Mouse (Mus musculus) lung, embryonic 14.5 days (tissue): ENCODE measurements around the gene Rsl24d1. TPM values are rescaled to one million over a fixed set of nuclear protein-coding genes. Genes with fewer than 3 reads are reported as not detected.
A peak's percentile ranks its signal among the peaks of the same experiment; 100 is the strongest.
"Not testable (repeated sequence)": the region's sequence is repeated elsewhere in the genome, so short reads cannot be mapped to it uniquely, and the experiment has no call there.

Source experiments
- ATAC-seq: fragments of 200-750 bp; cut with Nextera tagmentation; 2 replicates; pipeline ENCODE4 v1.8.0; 2017; ENCODE audit warnings: mild to moderate bottlenecking, moderate TSS enrichment, moderate library complexity; ENCODE audit not compliant: insufficient read depth
- DNase-seq: peaks from one replicate; pipeline ENCODE4 v3.0.0-alpha.2; 2015
- H3K27ac ChIP-seq: fragments of 300-500 bp; sonication (generic); 2 replicates; pipeline ENCODE4 v1.5.1; 2014; ENCODE audit warnings: low read depth, mild to moderate bottlenecking, moderate library complexity
- H3K27me3 ChIP-seq: fragments of 300-500 bp; sonication (generic); 2 replicates; pipeline ENCODE4 v1.6.1; 2014; ENCODE audit warnings: low read length, control low read depth; ENCODE audit not compliant: insufficient read depth
- H3K36me3 ChIP-seq: fragments of 300-500 bp; sonication (generic); 2 replicates; pipeline ENCODE4 v1.6.1; 2014; ENCODE audit warnings: control low read depth; ENCODE audit not compliant: insufficient read depth
- H3K4me1 ChIP-seq: fragments of 300-500 bp; sonication (generic); 2 replicates; pipeline ENCODE4 v1.6.1; 2014; ENCODE audit warnings: antibody characterized with exemption, control low read depth; ENCODE audit not compliant: insufficient read depth
- H3K4me2 ChIP-seq: fragments of 300-500 bp; sonication (generic); 2 replicates; pipeline ENCODE4 v1.6.1; 2014; ENCODE audit warnings: mild to moderate bottlenecking
- H3K4me3 ChIP-seq: fragments of 300-500 bp; sonication (generic); 2 replicates; pipeline ENCODE4 v1.5.1; 2014; ENCODE audit warnings: low read depth, low read length
- H3K9ac ChIP-seq: fragments of 300-500 bp; sonication (generic); 2 replicates; pipeline ENCODE4 v1.6.1; 2014
- H3K9me3 ChIP-seq: fragments of 300-500 bp; sonication (generic); 2 replicates; pipeline ENCODE4 v1.6.1; 2016; ENCODE audit warnings: low read depth, low read length, control low read depth
- CTCF ChIP-seq: IDR thresholded peaks from 2 replicates; pipeline ENCODE4 v1.5.1; 2016; ENCODE audit warnings: antibody characterized with exemption, low read depth
- WGBS: fragments of 180-500 bp; shearing (Covaris S2); extraction: QIAGEN DNeasy Blood & Tissue Kit; methylation state at CpG from one replicate; pipeline ENCODE4 v1.1.7; 2014; 5-methylcytosine and 5-hydroxymethylcytosine counted together
- polyA plus RNA-seq: library from polyadenylated mRNA; unstranded; fragments of >200 nt; fragmentation: Nextera tagmentation; extraction: Ambion mirVana; gene quantifications from 2 replicates; pipeline ENCODE4 v1.2.1, GENCODE M21; 2014

Rsl24d1 gene
- polyA plus RNA-seq, 1 experiment from 2014 or later: 115 TPM

DNA sequence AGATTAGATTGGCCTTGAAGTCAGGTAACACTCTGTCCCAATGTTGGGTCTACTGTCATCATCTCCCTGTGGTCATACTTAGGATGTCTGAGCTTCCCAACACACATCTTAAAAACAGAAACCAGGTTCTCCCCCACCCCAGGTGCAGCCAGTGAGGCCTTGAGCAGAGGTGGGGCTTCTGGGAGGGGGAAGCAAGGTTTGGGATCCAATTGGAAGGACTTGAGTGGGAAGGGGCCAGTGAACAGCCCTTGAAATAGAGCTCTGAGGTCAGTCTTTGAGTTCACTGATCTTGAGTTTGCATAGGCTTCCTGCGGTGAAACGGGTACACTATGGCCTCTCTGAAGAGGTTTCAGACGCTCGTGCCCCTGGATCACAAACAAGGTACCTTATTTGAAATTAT is 11.0 kb upstream of the Rsl24d1 start, which contains the start of gene Gm20509:
TSS of gene Gm20509 (plus strand) at position 290 of the 400 bp plus-strand sequence.
- H3K27me3 ChIP-seq: peaks cover 17% of the 10 kb centered on the region; the same call in 1 of the 2 replicates
- peak within 1 kb of the TSS; percentile 85 for H3K4me2 ChIP-seq
- peak within 1 kb of the TSS; percentile 43 for H3K9ac ChIP-seq
- H3K36me3 ChIP-seq: no peaks in the 10 kb centered on the region
- peaks cover 8% of the 10 kb centered on the region; the same call in 1 of the 2 replicates for H3K4me1 ChIP-seq
- H3K4me3 ChIP-seq: peak within 1 kb of the TSS; percentile 39
- H3K27ac ChIP-seq: no peak within 1 kb of the TSS
- DNase-seq: no peak
- ATAC-seq: no peak
- WGBS: 84% methylated on average over 4 of the region's 4 CpGs
- no peak for TF ChIP-seq CTCF
- no peaks in the 10 kb centered on the region for H3K9me3 ChIP-seq

DNA sequence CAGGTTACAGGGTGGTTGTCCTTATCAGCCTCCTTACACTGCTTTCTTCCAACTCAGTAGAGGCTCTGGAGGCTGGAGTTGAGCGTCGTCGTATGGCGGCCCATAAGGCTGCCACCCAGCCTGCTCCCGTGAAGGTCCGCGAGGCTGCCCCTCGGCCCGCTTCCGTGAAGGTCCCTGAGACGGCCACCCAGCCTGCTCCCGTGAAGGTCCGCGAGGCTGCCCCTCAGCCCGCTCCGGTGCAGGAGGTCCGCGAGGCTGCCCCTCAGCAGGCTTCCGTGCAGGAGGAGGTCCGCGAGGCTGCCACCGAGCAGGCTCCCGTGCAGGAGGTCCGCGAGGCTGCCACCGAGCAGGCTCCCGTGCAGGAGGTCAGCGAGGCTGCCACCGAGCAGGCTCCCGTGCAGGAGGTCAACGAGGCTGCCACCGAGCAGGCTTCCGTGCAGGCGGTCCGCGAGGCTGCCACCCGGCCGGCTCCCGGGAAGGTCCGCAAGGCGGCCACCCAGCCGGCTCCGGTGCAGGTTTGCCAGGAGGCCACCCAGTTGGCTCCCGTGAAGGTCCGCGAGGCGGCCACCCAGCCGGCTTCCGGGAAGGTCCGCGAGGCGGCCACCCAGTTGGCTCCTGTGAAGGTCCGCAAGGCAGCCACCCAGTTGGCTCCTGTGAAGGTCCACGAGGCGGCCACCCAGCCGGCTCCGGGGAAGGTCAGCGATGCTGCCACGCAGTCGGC is 9.9 kb upstream of the Rsl24d1 start:
- H3K4me1 ChIP-seq: peaks cover 8% of the 10 kb centered on the region; the same call in 1 of the 2 replicates
- no peaks in the 10 kb centered on the region for H3K36me3 ChIP-seq
- peak overlapping the region; percentile 39 for H3K4me3 ChIP-seq
- ATAC-seq (peak; percentile 72), DNase-seq (peak; percentile 59)
- H3K27ac ChIP-seq: no peak overlapping the region
- peaks cover 17% of the 10 kb centered on the region; the same call in 1 of the 2 replicates for H3K27me3 ChIP-seq
- WGBS: 3% methylated on average over 60 of the region's 60 CpGs
- no peaks in the 10 kb centered on the region for H3K9me3 ChIP-seq
- H3K4me2 ChIP-seq: peak overlapping the region; percentile 85
- H3K9ac ChIP-seq: peak overlapping the region; percentile 43
- TF ChIP-seq CTCF: no peak

DNA sequence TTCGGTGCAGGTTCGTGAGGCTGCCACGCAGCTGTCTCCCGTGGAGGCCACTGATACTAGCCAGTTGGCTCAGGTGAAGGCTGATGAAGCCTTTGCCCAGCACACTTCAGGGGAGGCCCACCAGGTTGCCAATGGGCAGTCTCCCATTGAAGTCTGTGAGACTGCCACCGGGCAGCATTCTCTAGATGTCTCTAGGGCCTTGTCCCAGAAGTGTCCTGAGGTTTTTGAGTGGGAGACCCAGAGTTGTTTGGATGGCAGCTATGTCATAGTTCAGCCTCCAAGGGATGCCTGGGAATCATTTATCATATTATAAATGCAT is 9.4 kb upstream of the Rsl24d1 start:
- peaks cover 8% of the 10 kb centered on the region; the same call in 1 of the 2 replicates for H3K4me1 ChIP-seq
- WGBS: 34% methylated on average over 5 of the region's 5 CpGs
- peak overlapping the region; percentile 39 for H3K4me3 ChIP-seq
- ATAC-seq (peak; percentile 38; the same call in 1 of the 2 replicates), DNase-seq (no peak)
- H3K9ac ChIP-seq: peak overlapping the region; percentile 43
- no peaks in the 10 kb centered on the region for H3K36me3 ChIP-seq
- H3K9me3 ChIP-seq: no peaks in the 10 kb centered on the region
- TF ChIP-seq CTCF: no peak
- H3K4me2 ChIP-seq: peak overlapping the region; percentile 85
- no peak overlapping the region for H3K27ac ChIP-seq
- H3K27me3 ChIP-seq: peaks cover 17% of the 10 kb centered on the region; the same call in 1 of the 2 replicates

DNA sequence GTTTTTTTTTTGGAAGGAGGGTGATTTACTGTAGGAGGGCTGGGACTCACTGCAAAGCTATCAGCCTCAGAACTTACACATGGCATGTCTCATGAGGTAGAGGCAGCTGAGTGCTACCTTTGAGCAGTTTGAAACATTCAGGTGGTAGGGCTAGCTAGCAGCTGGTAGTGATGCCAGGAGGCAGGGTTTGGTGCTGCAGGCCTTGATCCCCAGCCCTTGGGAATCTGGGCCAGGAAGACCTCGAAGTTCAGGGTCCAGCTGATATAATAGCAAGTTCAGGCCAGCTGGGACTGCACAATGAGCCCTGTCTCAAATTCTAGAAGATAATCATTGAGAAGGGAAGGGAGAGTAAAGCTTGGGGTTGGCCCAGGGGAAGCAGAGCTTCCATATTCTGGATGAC is 8.1 kb upstream of the Rsl24d1 start:
- WGBS: 64% methylated on average over 1 of the region's 1 CpGs
- no peaks in the 10 kb centered on the region for H3K9me3 ChIP-seq
- H3K4me2 ChIP-seq: no peak overlapping the region
- DNase-seq (no peak), ATAC-seq (no peak)
- H3K27ac ChIP-seq: no peak overlapping the region
- peaks cover 17% of the 10 kb centered on the region; the same call in 1 of the 2 replicates for H3K27me3 ChIP-seq
- peaks cover 8% of the 10 kb centered on the region; the same call in 1 of the 2 replicates for H3K4me1 ChIP-seq
- no peak overlapping the region for H3K4me3 ChIP-seq
- no peak overlapping the region for H3K9ac ChIP-seq
- H3K36me3 ChIP-seq: no peaks in the 10 kb centered on the region
- TF ChIP-seq CTCF: no peak

DNA sequence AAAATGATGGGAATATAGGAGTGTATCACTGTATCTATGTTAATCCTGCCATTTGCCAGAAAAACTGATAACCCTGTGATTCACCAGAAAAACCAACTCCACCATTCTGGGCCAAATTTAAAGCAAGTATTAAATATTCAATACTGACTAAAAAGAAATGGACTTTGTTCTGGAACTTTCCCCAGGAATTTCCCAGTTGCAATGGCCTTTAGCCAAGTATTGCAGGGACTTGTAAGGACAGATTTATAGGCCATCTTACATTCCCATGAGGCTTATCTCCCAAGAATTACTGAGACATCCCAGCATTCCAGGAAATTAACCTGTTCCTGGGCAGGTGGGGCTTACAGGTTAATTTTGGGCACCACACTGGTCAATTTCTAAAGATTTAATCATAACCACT is 7.5 kb upstream of the Rsl24d1 start:
- TF ChIP-seq CTCF: no peak
- H3K4me3 ChIP-seq: no peak overlapping the region

DNA sequence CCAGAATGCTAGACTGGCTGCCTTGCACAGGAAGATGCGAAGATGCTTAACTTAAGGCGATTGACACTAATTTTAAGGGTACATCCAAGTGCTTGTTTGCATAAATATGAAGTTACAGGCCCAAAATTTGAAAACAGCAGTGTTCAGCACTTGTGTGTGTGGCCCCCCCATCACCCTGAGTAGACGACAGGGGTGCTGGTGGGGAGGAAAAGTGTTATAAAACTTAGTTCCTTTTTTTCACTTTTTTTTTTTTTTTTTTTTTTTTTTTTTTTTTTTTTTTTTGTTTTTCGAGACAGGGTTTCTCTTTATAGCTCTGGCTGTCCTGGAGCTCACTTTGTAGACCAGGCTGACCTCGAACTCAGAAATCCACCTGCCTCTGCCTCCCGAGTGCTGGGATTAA is 3.5 kb downstream of the Rsl24d1 start:
- ATAC-seq, H3K27me3 ChIP-seq, H3K4me1 ChIP-seq, H3K4me2 ChIP-seq, H3K4me3 ChIP-seq, DNase-seq, H3K9me3 ChIP-seq, H3K9ac ChIP-seq, H3K27ac ChIP-seq: not testable (repeated sequence)
- whole genome bisulfite sequencing: 80% methylated on average over 6 of the region's 6 CpGs
- peaks cover 46% of the 10 kb centered on the region for H3K36me3 ChIP-seq

More for the DNA sequence above, 7.5 kb upstream of the Rsl24d1 start:
- H3K4me2 ChIP-seq: no peak overlapping the region
- H3K27ac ChIP-seq: no peak overlapping the region
- peaks cover 17% of the 10 kb centered on the region; the same call in 1 of the 2 replicates for H3K27me3 ChIP-seq
- H3K9ac ChIP-seq: no peak overlapping the region
- H3K4me1 ChIP-seq: peaks cover 8% of the 10 kb centered on the region; the same call in 1 of the 2 replicates
- no peaks in the 10 kb centered on the region for H3K36me3 ChIP-seq
- DNase-seq (no peak), ATAC-seq (no peak)
- no peaks in the 10 kb centered on the region for H3K9me3 ChIP-seq

DNA sequence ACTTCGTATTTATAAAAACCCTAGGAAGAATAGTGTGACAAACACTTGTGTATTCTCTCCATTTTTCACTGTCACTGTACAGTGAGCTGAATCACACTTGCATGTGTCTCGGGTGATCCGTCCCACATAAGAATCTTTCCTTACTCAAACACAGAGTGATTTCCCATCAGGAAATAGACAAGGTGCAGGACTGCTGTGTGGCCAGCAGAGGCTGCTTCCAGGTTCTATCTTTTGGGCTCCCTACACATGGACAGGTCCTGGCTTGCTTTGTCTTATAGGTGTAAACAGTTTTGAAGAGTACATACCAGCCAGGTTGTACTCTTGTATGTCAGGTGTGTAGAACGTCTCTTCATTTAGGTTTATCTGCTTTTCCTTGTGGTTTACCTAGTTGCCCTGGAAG is 4.8 kb downstream of the Rsl24d1 start:
- H3K27me3 ChIP-seq: no peaks in the 10 kb centered on the region
- no peak for ATAC-seq
- 84% methylated on average over 4 of the region's 4 CpGs for WGBS
- no peak overlapping the region for H3K27ac ChIP-seq
- H3K9me3 ChIP-seq: no peaks in the 10 kb centered on the region
- TF ChIP-seq CTCF: peak; percentile 30
- H3K4me2 ChIP-seq: no peak overlapping the region
- no peaks in the 10 kb centered on the region for H3K4me1 ChIP-seq
- H3K4me3 ChIP-seq: no peak overlapping the region
- no peak for DNase-seq
- H3K9ac ChIP-seq: no peak overlapping the region
- H3K36me3 ChIP-seq: peaks cover 51% of the 10 kb centered on the region
